Mouse (Mus musculus): Measurements from ENCODE around the gene Psd.

Psd gene

GRCm38 (mm10) chr19:46305432-46306267 is 21.3 kb downstream of the Psd start:
- peak; percentile 92 to 95 for DNase-seq

GRCm38 (mm10) chr19:46304908-46305333 is 22.0 kb downstream of the Psd start:
- no peak for DNase-seq

- DNase-seq: peak; percentile 95 to 97
These were observed 22.6 kb downstream of the Psd start, which contains the start of gene Nfkb2 for GRCm38 (mm10) chr19:46304216-46304841. TSS of gene Nfkb2 (plus strand) at chr19:46304320.

GRCm38 (mm10) chr19:46303251-46304215 is 23.4 kb downstream of the Psd start:
- DNase-seq: no peak

- DNase-seq: no peak
These were observed 24.4 kb downstream of the Psd start for GRCm38 (mm10) chr19:46302551-46302950.

GRCm38 (mm10) chr19:46300294-46301045 is 26.5 kb downstream of the Psd start:
- no peak for DNase-seq

- no peak for DNase-seq
These were observed 30.0 kb downstream of the Psd start for GRCm38 (mm10) chr19:46296938-46297337.

- DNase-seq: no peak
These were observed 36.3 kb downstream of the Psd start for GRCm38 (mm10) chr19:46290535-46291105.

- DNase-seq: no peak
These were observed 39.4 kb downstream of the Psd start for GRCm38 (mm10) chr19:46287566-46287965.

GRCm38 (mm10) chr19:46286926-46287325 is 40.0 kb downstream of the Psd start:
- DNase-seq: no peak

- DNase-seq: no peak
These were observed 40.9 kb downstream of the Psd start for GRCm38 (mm10) chr19:46286047-46286446.

GRCm38 (mm10) chr19:46285631-46286030 is 41.3 kb downstream of the Psd start:
- no peak for DNase-seq

- no peak for DNase-seq
These were observed 42.3 kb downstream of the Psd start for GRCm38 (mm10) chr19:46284686-46285085.

GRCm38 (mm10) chr19:46282081-46282849 is 44.7 kb downstream of the Psd start:
- DNase-seq: no peak

- DNase-seq: peak; percentile 20 to 25
These were observed 51.6 kb downstream of the Psd start for GRCm38 (mm10) chr19:46275307-46275706.

GRCm38 (mm10) chr19:46264762-46265161 is 62.2 kb downstream of the Psd start:
- DNase-seq: peak; percentile 29 to 30
